Mouse (Mus musculus) lung, postnatal 25 days (tissue): ENCODE measurements around the gene Mtus2.
A peak's percentile ranks its signal among the peaks of the same experiment; 100 is the strongest.
"Not testable (repeated sequence)": the region's sequence is repeated elsewhere in the genome, so short reads cannot be mapped to it uniquely, and the experiment has no call there.

Experiments used
- DNase-seq: peaks from one replicate; pipeline ENCODE4 v3.0.0; 2022; ENCODE audit warnings: low spot score

Mtus2 gene

GRCm38 (mm10) chr5:148280321-148280720, 323.2 kb downstream of the Mtus2 start:
- no peak for DNase-seq

- DNase-seq = no peak
These were observed 325.0 kb downstream of the Mtus2 start for GRCm38 (mm10) chr5:148282093-148282492.

GRCm38 (mm10) chr5:148282631-148283030, 325.5 kb downstream of the Mtus2 start:
- no peak for DNase-seq

- DNase-seq = no peak
These were observed 326.1 kb downstream of the Mtus2 start for GRCm38 (mm10) chr5:148283177-148283576.

GRCm38 (mm10) chr5:148283584-148283983, 326.5 kb downstream of the Mtus2 start:
- DNase-seq = peak; percentile 27

GRCm38 (mm10) chr5:148287529-148287928, 330.4 kb downstream of the Mtus2 start:
- no peak for DNase-seq

GRCm38 (mm10) chr5:148288804-148289203, 331.7 kb downstream of the Mtus2 start:
- no peak for DNase-seq

- no peak for DNase-seq
These were observed 332.8 kb downstream of the Mtus2 start for GRCm38 (mm10) chr5:148289951-148290350.

- DNase-seq = no peak
These were observed 335.7 kb downstream of the Mtus2 start for GRCm38 (mm10) chr5:148292862-148293261.

- no peak for DNase-seq
These were observed 336.2 kb downstream of the Mtus2 start for GRCm38 (mm10) chr5:148293346-148293745.

- DNase-seq = no peak
These were observed 345.8 kb downstream of the Mtus2 start for GRCm38 (mm10) chr5:148302968-148303367.

- DNase-seq = no peak
These were observed 347.0 kb downstream of the Mtus2 start for GRCm38 (mm10) chr5:148304112-148304511.

- peak; percentile 16 for DNase-seq
These were observed 353.7 kb downstream of the Mtus2 start for GRCm38 (mm10) chr5:148310790-148311189.

GRCm38 (mm10) chr5:148312443-148312842, 355.3 kb downstream of the Mtus2 start:
- DNase-seq = no peak

GRCm38 (mm10) chr5:148314931-148315330, 357.8 kb downstream of the Mtus2 start:
- DNase-seq = no peak

- DNase-seq = peak; percentile 18
These were observed 368.3 kb downstream of the Mtus2 start for GRCm38 (mm10) chr5:148325317-148325885.

- not testable (repeated sequence) for DNase-seq
These were observed 369.2 kb downstream of the Mtus2 start for GRCm38 (mm10) chr5:148326295-148326694.

GRCm38 (mm10) chr5:148328982-148329381, 371.9 kb downstream of the Mtus2 start:
- DNase-seq = no peak

- no peak for DNase-seq
These were observed 374.2 kb downstream of the Mtus2 start for GRCm38 (mm10) chr5:148331229-148331776.

GRCm38 (mm10) chr5:148331926-148332621, 375.0 kb downstream of the Mtus2 start:
- DNase-seq = no peak

GRCm38 (mm10) chr5:148332622-148332974, 375.5 kb downstream of the Mtus2 start:
- DNase-seq = peak; percentile 83

- DNase-seq = no peak
These were observed 382.0 kb downstream of the Mtus2 start for GRCm38 (mm10) chr5:148339126-148339525.

- DNase-seq = peak; percentile 53
These were observed 385.1 kb downstream of the Mtus2 start for GRCm38 (mm10) chr5:148342061-148342741.
